Mouse (Mus musculus) neural tube, embryonic 12.5 days (tissue): Measurements from ENCODE around the gene Tmem236. TPM values are rescaled to one million over a fixed set of nuclear protein-coding genes. Genes with fewer than 3 reads are reported as not detected.
A peak's percentile ranks its signal among the peaks of the same experiment; 100 is the strongest.
"Not testable (repeated sequence)": the region's sequence is repeated elsewhere in the genome, so short reads cannot be mapped to it uniquely, and the experiment has no call there.

ENCODE experiments used
- ATAC-seq: fragments of 200-750 bp; cut with Nextera tagmentation; 2 replicates; pipeline ENCODE4 v1.8.0; 2017; ENCODE audit warnings: low read depth, mild to moderate bottlenecking, moderate TSS enrichment, moderate library complexity; ENCODE audit not compliant: low FRiP score
- H3K27ac ChIP-seq: fragments of 300-500 bp; sonication (generic); 2 replicates; pipeline ENCODE4 v1.5.1; 2016
- H3K27me3 ChIP-seq: fragments of 300-500 bp; sonication (generic); replicated peaks from 2 replicates; pipeline ENCODE4 v1.6.1; 2016; ENCODE audit warnings: mild to moderate bottlenecking
- H3K36me3 ChIP-seq: fragments of 300-500 bp; sonication (generic); 2 replicates; pipeline ENCODE4 v1.6.1; 2016; ENCODE audit warnings: mild to moderate bottlenecking
- H3K4me1 ChIP-seq: fragments of 300-500 bp; sonication (generic); 2 replicates; pipeline ENCODE4 v1.6.1; 2016
- H3K4me2 ChIP-seq: fragments of 300-500 bp; sonication (generic); replicated peaks from 2 replicates; pipeline ENCODE4 v1.6.1; 2016; ENCODE audit warnings: mild to moderate bottlenecking
- H3K4me3 ChIP-seq: fragments of 300-500 bp; sonication (generic); 2 replicates; pipeline ENCODE4 v1.5.1; 2016
- H3K9ac ChIP-seq: fragments of 300-500 bp; sonication (generic); 2 replicates; pipeline ENCODE4 v1.6.1; 2016; ENCODE audit warnings: mild to moderate bottlenecking
- H3K9me3 ChIP-seq: fragments of 300-500 bp; sonication (generic); 2 replicates; pipeline ENCODE4 v1.6.1; 2016; ENCODE audit warnings: mild to moderate bottlenecking
- WGBS: fragments of 180-500 bp; shearing (Covaris S2); methylation state at CpG from one replicate; pipeline ENCODE4 v1.1.7; 2016; 5-methylcytosine and 5-hydroxymethylcytosine counted together
- polyA plus RNA-seq: library from polyadenylated mRNA; unstranded; fragments of >200 nt; fragmentation: Nextera tagmentation; extraction: Ambion mirVana; gene quantifications from 2 replicates; pipeline ENCODE4 v1.2.1, GENCODE M21; 2016

Tmem236 gene
- polyA plus RNA-seq, 1 experiment from 2014 or later: 0.11 TPM

DNA sequence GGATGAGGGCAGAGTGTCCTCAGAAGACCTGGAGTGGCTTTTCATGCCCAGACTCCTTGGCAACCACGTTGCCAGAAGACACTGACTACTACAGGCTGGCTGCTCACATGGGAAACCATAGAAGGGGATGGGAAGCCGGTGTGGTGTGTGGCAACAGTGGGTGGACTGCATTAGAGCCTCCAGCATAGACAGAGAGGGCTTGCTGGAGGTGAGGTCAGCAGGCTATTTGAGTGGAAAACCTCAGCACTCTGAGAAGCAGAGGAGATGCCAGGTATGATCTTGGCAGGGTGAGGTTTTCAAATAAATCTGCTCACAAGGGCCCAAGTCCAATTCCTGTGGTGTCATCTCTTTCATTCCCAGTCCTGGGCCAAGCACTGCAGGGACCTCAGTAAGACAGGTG is 25.3 kb downstream of the Tmem236 start:
- no peak overlapping the region for H3K27ac ChIP-seq
- H3K4me2 ChIP-seq: no peak overlapping the region
- H3K36me3 ChIP-seq: no peaks in the 10 kb centered on the region
- no peak overlapping the region for H3K9ac ChIP-seq
- no peak overlapping the region for H3K4me3 ChIP-seq
- WGBS: 43% methylated on average over 2 of the region's 2 CpGs
- no peaks in the 10 kb centered on the region for H3K9me3 ChIP-seq
- ATAC-seq: no peak
- H3K4me1 ChIP-seq: no peaks in the 10 kb centered on the region
- no peaks in the 10 kb centered on the region for H3K27me3 ChIP-seq

DNA sequence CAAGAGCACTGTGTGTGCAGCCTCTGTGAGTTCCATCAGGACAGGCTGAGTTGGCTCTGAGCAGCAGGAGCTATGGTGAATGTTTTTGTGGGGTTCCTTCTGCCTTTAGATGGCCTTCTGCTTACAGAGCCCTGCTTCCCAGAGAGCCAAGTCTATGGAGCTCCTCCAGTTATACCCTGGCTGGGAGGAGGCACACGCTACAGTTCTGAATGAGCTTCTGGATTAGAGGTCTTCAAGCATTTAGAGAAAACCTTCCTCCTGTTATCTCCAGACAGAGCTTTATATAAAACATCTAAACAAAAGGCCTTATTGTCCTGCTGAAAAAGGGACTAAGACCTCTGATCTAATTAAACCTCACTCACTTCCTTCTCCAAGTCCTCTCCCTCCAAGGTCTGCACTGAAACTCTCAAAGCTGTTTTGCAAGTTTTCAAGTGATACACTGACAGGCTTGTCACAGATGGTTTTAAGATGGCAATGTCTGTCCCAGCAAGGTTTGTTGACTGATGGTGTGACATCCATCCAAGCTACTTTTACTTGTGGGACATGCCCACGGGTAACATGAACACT is 26.6 kb downstream of the Tmem236 start:
- H3K27me3 ChIP-seq, H3K4me1 ChIP-seq, H3K9me3 ChIP-seq, H3K4me2 ChIP-seq, H3K27ac ChIP-seq, H3K4me3 ChIP-seq, H3K36me3 ChIP-seq, H3K9ac ChIP-seq, ATAC-seq: not testable (repeated sequence)
- 80% methylated on average over 1 of the region's 2 CpGs for WGBS

DNA sequence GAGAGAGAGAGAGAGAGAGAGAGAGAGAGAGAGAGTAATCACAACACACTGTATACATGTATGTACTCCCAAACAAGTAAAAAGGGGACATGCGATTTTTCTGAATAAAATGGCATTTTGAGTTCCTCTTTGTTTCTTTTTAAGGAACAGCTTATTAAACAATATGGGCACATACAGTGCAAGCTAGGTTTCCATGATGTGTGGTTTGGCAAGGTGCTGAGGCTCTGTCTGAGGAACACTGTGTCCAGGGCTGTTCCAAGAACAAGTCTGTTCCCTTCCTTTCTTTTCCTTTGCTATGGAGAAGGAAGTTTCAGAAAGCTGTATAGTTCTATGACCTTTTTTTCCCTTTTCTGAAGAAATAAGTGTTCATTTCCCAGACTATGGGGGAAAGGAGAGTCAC is 30.0 kb downstream of the Tmem236 start:
- no peak overlapping the region for H3K9ac ChIP-seq
- no peak for ATAC-seq
- 92% methylated on average over 1 of the region's 1 CpGs for WGBS

DNA sequence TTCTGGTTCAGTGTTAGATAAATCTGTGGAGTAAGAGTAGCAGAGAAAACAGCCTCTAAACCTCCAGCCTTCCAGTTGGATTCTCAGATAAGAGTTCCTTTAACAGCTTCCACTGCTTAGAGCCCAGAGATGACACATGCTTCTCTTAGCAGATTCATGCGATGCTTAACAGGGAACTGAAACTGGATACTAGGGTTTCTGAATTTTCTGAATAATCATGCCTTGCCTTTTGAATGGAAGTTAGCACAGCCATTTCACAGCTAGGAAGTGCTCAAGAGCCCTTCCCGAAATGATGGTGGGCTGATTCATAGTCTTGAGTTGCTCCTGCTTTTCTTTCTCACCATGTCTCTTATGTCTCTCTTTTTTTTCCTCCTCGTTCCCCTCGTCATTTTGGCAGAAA is 32.5 kb downstream of the Tmem236 start:
- H3K4me3 ChIP-seq: no peak overlapping the region
- no peaks in the 10 kb centered on the region for H3K27me3 ChIP-seq
- no peak overlapping the region for H3K9ac ChIP-seq
- no peak overlapping the region for H3K27ac ChIP-seq
- WGBS: 75% methylated on average over 4 of the region's 4 CpGs
- H3K4me1 ChIP-seq: no peaks in the 10 kb centered on the region
- no peaks in the 10 kb centered on the region for H3K36me3 ChIP-seq
- H3K9me3 ChIP-seq: no peaks in the 10 kb centered on the region
- no peak for ATAC-seq
- no peak overlapping the region for H3K4me2 ChIP-seq

More for the DNA sequence above, 30.0 kb downstream of the Tmem236 start:
- Histone ChIP-seq H3K27ac (no peak overlapping the region), H3K9me3 (no peaks in the 10 kb centered on the region), H3K4me2 (no peak overlapping the region), H3K36me3 (no peaks in the 10 kb centered on the region), H3K4me3 (no peak overlapping the region), H3K4me1 (no peaks in the 10 kb centered on the region), H3K27me3 (no peaks in the 10 kb centered on the region)

DNA sequence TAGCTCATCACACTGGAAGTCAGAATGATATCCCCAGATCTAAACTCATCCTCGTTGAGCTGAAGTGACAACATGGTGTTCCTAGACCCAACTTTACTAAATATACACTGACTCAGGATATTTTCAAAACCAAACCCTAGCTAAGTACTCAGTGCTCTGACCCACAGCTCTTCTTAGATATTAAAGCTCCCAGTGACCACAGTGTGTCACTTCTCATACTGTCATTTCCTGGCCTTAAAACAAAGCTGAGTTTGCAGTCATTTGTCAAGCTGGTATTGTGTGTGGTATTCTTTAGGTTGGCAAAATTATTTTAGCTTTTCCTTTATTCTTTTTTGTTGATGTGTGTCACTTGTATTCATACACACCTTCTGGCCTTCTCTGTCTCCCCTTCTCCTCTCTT is 36.4 kb downstream of the Tmem236 start:
- Histone ChIP-seq H3K9me3 (no peaks in the 10 kb centered on the region), H3K27me3 (no peaks in the 10 kb centered on the region), H3K9ac (no peak overlapping the region), H3K4me2 (no peak overlapping the region), H3K4me3 (no peak overlapping the region), H3K4me1 (no peaks in the 10 kb centered on the region), H3K36me3 (no peaks in the 10 kb centered on the region), H3K27ac (no peak overlapping the region)
- ATAC-seq: no peak
- 100% methylated on average over 1 of the region's 1 CpGs for whole genome bisulfite sequencing

DNA sequence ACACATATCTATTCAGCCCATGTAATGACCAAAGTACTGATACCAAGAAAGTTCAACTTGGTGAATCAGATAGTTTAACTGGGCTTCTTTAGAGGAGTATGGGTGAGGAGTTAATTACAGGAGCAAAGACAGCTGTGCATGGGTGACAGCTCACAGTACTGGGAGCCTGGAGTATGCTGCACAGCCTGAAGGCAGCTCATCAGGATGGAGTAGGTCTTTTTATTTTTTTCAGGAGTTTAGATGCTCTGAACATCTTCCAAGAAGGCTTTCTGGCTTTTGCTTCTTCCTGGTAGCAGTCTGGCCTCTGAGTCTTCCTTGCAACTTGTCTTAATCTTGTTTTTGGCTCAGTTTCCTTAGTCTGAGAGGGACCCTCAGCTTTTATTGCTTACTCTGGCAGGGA is 37.3 kb downstream of the Tmem236 start:
- ATAC-seq: no peak
- H3K4me3 ChIP-seq: no peak overlapping the region
- no peak overlapping the region for H3K27ac ChIP-seq
- H3K4me2 ChIP-seq: no peak overlapping the region
- no peak overlapping the region for H3K9ac ChIP-seq
- H3K36me3 ChIP-seq: no peaks in the 10 kb centered on the region
- H3K27me3 ChIP-seq: no peaks in the 10 kb centered on the region
- no peaks in the 10 kb centered on the region for H3K4me1 ChIP-seq
- no peaks in the 10 kb centered on the region for H3K9me3 ChIP-seq

DNA sequence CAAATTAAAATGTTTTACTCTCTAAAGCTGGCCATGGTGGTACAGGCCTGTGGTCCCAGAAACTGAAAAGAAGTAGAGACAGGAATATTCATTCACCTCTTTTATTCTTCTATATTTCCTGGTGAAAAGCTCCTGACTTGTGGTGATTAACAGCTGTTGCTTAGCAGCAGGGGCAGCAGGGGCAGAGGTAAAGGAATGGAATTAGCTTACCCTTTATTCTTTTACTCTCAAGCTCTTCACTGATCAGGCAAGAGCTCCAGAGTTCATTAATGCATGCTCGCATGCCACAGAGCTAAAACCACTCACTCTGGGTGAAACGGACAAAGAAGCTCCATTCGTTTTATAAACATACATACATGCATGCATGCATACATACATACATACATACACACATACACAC is 40.4 kb downstream of the Tmem236 start:
- Histone ChIP-seq H3K4me1 (no peaks in the 10 kb centered on the region), H3K27ac (no peak overlapping the region), H3K27me3 (no peaks in the 10 kb centered on the region), H3K9me3 (no peaks in the 10 kb centered on the region), H3K4me3 (no peak overlapping the region), H3K9ac (no peak overlapping the region), H3K4me2 (no peak overlapping the region), H3K36me3 (no peaks in the 10 kb centered on the region)
- peak; percentile 41; the same call in 1 of the 2 replicates for ATAC-seq
- WGBS: 28% methylated on average over 3 of the region's 3 CpGs

DNA sequence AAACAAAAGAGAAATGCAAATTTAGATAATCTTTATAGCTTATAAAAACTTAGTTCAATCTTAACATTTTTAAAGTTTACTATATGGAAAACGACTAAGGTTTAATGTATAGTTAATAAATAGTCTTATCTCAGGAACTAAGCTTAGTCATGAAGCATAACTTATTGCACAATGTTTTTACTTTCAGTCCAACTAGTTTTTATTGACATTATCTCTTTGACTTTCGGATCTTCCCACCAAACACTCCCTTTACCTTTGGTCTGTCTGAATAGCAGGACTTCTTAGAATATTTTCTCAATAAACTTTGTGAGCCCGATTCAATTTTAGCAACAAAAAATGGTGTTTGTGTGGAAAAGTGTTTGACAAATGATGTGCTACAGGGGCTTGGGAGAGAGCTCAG is 42.3 kb downstream of the Tmem236 start:
- WGBS: 86% methylated on average over 3 of the region's 3 CpGs
- H3K9ac ChIP-seq: no peak overlapping the region
- no peak overlapping the region for H3K4me3 ChIP-seq
- H3K36me3 ChIP-seq: no peaks in the 10 kb centered on the region
- no peak overlapping the region for H3K4me2 ChIP-seq
- H3K4me1 ChIP-seq: no peaks in the 10 kb centered on the region
- ATAC-seq: no peak
- H3K27me3 ChIP-seq: no peaks in the 10 kb centered on the region
- no peak overlapping the region for H3K27ac ChIP-seq
- H3K9me3 ChIP-seq: no peaks in the 10 kb centered on the region

DNA sequence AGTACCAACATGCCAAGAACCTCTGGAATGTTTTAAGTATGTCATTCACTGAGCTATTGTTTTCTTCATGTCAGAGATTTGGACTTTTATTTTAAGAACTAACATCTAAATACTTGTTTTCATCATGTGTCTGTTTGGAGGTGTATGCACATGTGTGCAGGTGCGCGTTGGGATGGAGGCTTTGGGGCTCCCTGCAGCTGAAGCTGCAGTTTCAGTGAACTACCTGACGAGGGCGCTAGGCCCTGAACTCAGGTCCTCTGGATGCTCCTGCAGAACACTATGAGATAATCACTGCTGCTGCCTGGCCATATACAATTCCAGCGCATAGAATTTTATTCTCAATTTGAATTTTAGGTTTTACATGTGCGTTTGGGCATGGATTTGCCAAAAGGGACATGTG is 43.8 kb downstream of the Tmem236 start:
- no peak overlapping the region for H3K27ac ChIP-seq
- no peak for ATAC-seq
- no peaks in the 10 kb centered on the region for H3K27me3 ChIP-seq
- 81% methylated on average over 6 of the region's 6 CpGs for WGBS
- no peak overlapping the region for H3K4me3 ChIP-seq
- no peaks in the 10 kb centered on the region for H3K36me3 ChIP-seq
- no peaks in the 10 kb centered on the region for H3K9me3 ChIP-seq
- H3K9ac ChIP-seq: no peak overlapping the region
- H3K4me2 ChIP-seq: no peak overlapping the region
- H3K4me1 ChIP-seq: no peaks in the 10 kb centered on the region

DNA sequence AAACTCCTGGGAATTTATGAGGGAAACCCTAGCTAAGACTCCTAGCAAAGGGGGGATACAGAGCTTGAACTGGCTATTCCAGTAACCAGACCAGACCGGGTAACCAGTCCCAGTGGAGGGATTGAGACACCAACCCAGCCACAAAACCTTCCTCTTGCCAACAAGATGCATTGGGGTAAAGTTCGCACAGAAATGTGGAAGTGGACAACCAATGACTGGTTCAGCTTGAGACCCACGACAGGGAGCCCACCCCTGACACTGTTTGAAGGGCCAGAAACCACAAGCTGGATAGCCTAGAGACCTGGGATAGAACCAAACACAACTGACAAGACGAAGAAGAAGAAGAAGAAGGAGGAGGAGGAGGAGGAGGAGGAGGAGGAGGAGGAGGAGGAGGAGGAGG is 50.1 kb downstream of the Tmem236 start:
- Histone ChIP-seq H3K27ac (no peak overlapping the region), H3K4me1 (no peaks in the 10 kb centered on the region), H3K9me3 (no peaks in the 10 kb centered on the region), H3K9ac (no peak overlapping the region), H3K4me3 (no peak overlapping the region), H3K4me2 (no peak overlapping the region), H3K27me3 (no peaks in the 10 kb centered on the region), H3K36me3 (no peaks in the 10 kb centered on the region)
- no peak for ATAC-seq
- 85% methylated on average over 4 of the region's 4 CpGs for WGBS

DNA sequence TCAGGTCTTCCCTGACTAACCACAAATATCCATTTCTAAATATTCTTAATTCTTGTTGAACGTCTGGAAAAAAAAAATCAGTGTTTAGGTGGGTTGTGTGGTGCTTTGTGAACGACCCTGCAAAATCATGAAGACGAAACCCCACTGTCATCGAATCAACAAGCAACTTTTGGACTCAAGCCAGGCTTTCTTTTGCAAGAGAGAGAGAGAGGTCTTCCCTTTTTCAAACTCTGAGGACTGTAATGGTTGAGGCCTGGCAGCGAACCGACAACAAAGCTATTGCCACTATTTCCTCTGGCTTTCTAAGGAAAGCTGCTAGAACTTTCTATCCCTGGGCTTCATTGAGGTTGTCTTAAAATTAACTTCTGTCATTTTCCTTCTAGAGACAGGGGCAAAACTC is 54.2 kb downstream of the Tmem236 start:
- H3K27me3 ChIP-seq: no peaks in the 10 kb centered on the region
- no peaks in the 10 kb centered on the region for H3K9me3 ChIP-seq
- H3K27ac ChIP-seq: no peak overlapping the region
- no peak for ATAC-seq
- H3K4me1 ChIP-seq: no peaks in the 10 kb centered on the region
- no peak overlapping the region for H3K4me2 ChIP-seq
- no peaks in the 10 kb centered on the region for H3K36me3 ChIP-seq
- no peak overlapping the region for H3K9ac ChIP-seq
- H3K4me3 ChIP-seq: no peak overlapping the region
- 83% methylated on average over 6 of the region's 6 CpGs for WGBS

DNA sequence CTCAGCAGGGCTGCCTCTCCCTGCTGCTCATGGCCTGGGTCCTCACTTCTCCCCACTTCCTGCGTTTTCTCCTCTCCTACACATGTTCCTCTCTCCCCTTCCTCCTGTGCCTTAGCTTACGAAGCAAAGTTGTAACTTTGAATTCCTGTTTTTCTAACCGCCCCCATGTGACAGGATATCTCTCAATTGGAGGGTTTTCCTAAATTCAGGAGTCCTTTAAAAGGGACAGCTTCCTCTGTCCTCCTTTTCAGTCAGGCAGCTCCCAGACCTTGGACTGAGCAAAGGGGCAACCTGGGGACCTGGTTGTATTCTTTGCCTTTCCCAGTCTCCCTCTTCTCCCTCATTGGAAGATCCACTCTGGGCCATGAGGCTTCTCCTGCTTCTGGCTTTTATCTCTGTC is 54.8 kb downstream of the Tmem236 start, which contains the start of gene Mrc1:
Gene Mrc1 (plus strand): TSS at position 244 of the 400 bp plus-strand sequence.
- no peaks in the 10 kb centered on the region for H3K27me3 ChIP-seq
- H3K4me3 ChIP-seq: no peak within 1 kb of the TSS
- H3K4me2 ChIP-seq: no peak within 1 kb of the TSS
- no peaks in the 10 kb centered on the region for H3K36me3 ChIP-seq
- no peaks in the 10 kb centered on the region for H3K4me1 ChIP-seq
- no peak within 1 kb of the TSS for H3K9ac ChIP-seq
- no peak for ATAC-seq
- 63% methylated on average over 3 of the region's 3 CpGs for WGBS
- H3K27ac ChIP-seq: no peak within 1 kb of the TSS
- H3K9me3 ChIP-seq: no peaks in the 10 kb centered on the region

DNA sequence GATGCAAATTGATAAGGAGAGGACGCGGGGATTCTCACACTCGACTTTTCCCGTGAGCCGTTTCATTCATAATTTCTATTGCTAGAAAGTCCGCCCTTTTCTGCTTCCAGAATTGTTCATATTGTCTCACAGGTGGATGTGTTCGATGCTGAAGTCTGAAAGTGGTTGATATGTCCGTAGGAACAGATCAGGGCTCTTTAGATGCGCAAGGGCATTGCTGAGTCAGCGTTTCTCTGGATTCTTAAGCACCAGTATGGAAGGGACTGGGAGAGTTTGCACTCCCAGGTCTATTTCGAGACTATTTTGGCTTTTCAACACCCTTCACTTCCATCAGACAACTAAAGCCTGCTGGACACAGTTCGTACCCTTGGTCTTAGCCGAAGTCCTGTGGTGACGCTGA is 55.7 kb downstream of the Tmem236 start:
- H3K9me3 ChIP-seq: no peaks in the 10 kb centered on the region
- H3K9ac ChIP-seq: no peak overlapping the region
- H3K4me2 ChIP-seq: no peak overlapping the region
- no peak for ATAC-seq
- H3K36me3 ChIP-seq: no peaks in the 10 kb centered on the region
- no peak overlapping the region for H3K27ac ChIP-seq
- H3K4me3 ChIP-seq: no peak overlapping the region
- H3K27me3 ChIP-seq: no peaks in the 10 kb centered on the region
- WGBS: 91% methylated on average over 14 of the region's 14 CpGs
- no peaks in the 10 kb centered on the region for H3K4me1 ChIP-seq
